ENCODE assay signal across 13 mouse cellular contexts in genomic region chr7:102170300-102170699, GRCm38 (mm10). TPM values are rescaled to one million over a fixed set of nuclear protein-coding genes. Genes with fewer than 3 reads are reported as not detected.
DNase-seq lines count a peak whose midpoint lies in the region; ATAC-seq and TF ChIP-seq lines count a peak whose summit lies in the region.
"Had no signal": no experiment of that assay in that cellular context is flagged by ENCODE, and none has a peak within 500 bp of the region (broad histone marks: within the 10 kb centered on the region; RNA-seq: fewer than 3 reads in every experiment).

No protein-coding gene starts in this region.

- H3K4me2 ChIP-seq in embryonic facial prominence, embryonic 11.5 days (ENCODE audit: low read depth, low read length) = no peak overlapping the region
- H3K4me2 ChIP-seq in lung, embryonic 14.5 days = no peak overlapping the region
- H3K4me2 ChIP-seq: neural tube, embryonic 15.5 days had no signal

- DNase-seq in embryonic facial prominence, embryonic 11.5 days (ENCODE audit: low spot score) = peak; percentile 16
- no peak for DNase-seq in embryonic facial prominence, embryonic 10.5 days (ENCODE audit: low spot score)
- DNase-seq in lung, embryonic 14.5 days = peak; percentile 58
- DNase-seq in lung, postnatal 36 days = no peak
- peak; percentile 22 for DNase-seq in brain, adult 2 months (ENCODE audit: low read depth, low spot score)
- DNase-seq in retina, embryonic 14.5 days (ENCODE audit: low spot score) = peak; percentile 53
- DNase-seq in spleen, postnatal 10 days (ENCODE audit: low spot score in 2 of 2) = no peak
- no peak for DNase-seq in urinary bladder, postnatal 10 days (ENCODE audit: low spot score)
- DNase-seq: gastrocnemius, postnatal 25 days; lung, postnatal 4 days; spleen, adult 18-20 months had no signal

- H3K9ac ChIP-seq in embryonic facial prominence, embryonic 11.5 days (replicated peaks; ENCODE audit: low read length) = no peak overlapping the region
- no peak overlapping the region for H3K9ac ChIP-seq in lung, embryonic 14.5 days
- H3K9ac ChIP-seq: neural tube, embryonic 15.5 days had no signal

- H3K4me3 ChIP-seq in embryonic facial prominence, embryonic 11.5 days (ENCODE audit: low read depth, low read length) = no peak overlapping the region
- H3K4me3 ChIP-seq in embryonic facial prominence, embryonic 10.5 days = no peak overlapping the region
- no peak overlapping the region for H3K4me3 ChIP-seq in lung, embryonic 14.5 days (ENCODE audit: low read depth, low read length)
- H3K4me3 ChIP-seq: hindbrain, embryonic 10.5 days; neural tube, embryonic 15.5 days had no signal

- H3K36me3 ChIP-seq in embryonic facial prominence, embryonic 11.5 days (replicated peaks; ENCODE audit: control insufficient read depth, insufficient read depth, low read depth, low read length) = no peaks in the 10 kb centered on the region; the same call in none of the 2 replicates
- peaks cover 93% of the 10 kb centered on the region for H3K36me3 ChIP-seq in embryonic facial prominence, embryonic 10.5 days (replicated peaks)
- peaks cover 54% of the 10 kb centered on the region for H3K36me3 ChIP-seq in lung, embryonic 14.5 days (ENCODE audit: insufficient read depth)

- no peak overlapping the region for H3K27ac ChIP-seq in embryonic facial prominence, embryonic 11.5 days (replicated peaks; ENCODE audit: low read depth, low read length)
- H3K27ac ChIP-seq in embryonic facial prominence, embryonic 10.5 days (replicated peaks) = no peak overlapping the region
- no peak overlapping the region for H3K27ac ChIP-seq in lung, embryonic 14.5 days (ENCODE audit: low read depth)
- H3K27ac ChIP-seq: hindbrain, embryonic 10.5 days; neural tube, embryonic 15.5 days had no signal

- ATAC-seq in embryonic facial prominence, embryonic 11.5 days (replicated peaks; ENCODE audit: insufficient number of reproducible peaks, low FRiP score, low TSS enrichment, low read depth) = no peak
- no peak for ATAC-seq in lung, embryonic 14.5 days (ENCODE audit: insufficient read depth)

- H3K4me1 ChIP-seq in embryonic facial prominence, embryonic 11.5 days (ENCODE audit: control insufficient read depth, insufficient read depth, low read length) = no peaks in the 10 kb centered on the region
- no peaks in the 10 kb centered on the region for H3K4me1 ChIP-seq in embryonic facial prominence, embryonic 10.5 days
- no peaks in the 10 kb centered on the region for H3K4me1 ChIP-seq in lung, embryonic 14.5 days (ENCODE audit: insufficient read depth)
- H3K4me1 ChIP-seq: hindbrain, embryonic 10.5 days; neural tube, embryonic 15.5 days had no signal

- H3K9me3 ChIP-seq in embryonic facial prominence, embryonic 11.5 days (replicated peaks; ENCODE audit: control insufficient read depth, low read length) = no peaks in the 10 kb centered on the region
- H3K9me3 ChIP-seq in embryonic facial prominence, embryonic 10.5 days = no peaks in the 10 kb centered on the region
- no peaks in the 10 kb centered on the region for H3K9me3 ChIP-seq in lung, embryonic 14.5 days (ENCODE audit: low read depth, low read length)
- H3K9me3 ChIP-seq: hindbrain, embryonic 10.5 days; neural tube, embryonic 15.5 days had no signal

- TF ChIP-seq CTCF in lung, embryonic 14.5 days (IDR thresholded peaks at IDR 0.05; ENCODE audit: low read depth) = peak; percentile 35; the same call in 1 of the 2 replicates

- H3K27me3 ChIP-seq in embryonic facial prominence, embryonic 11.5 days (ENCODE audit: control insufficient read depth, insufficient read depth, low read length) = no peaks in the 10 kb centered on the region
- H3K27me3 ChIP-seq in embryonic facial prominence, embryonic 10.5 days (replicated peaks; ENCODE audit: low read depth, poor library complexity, severe bottlenecking) = no peaks in the 10 kb centered on the region
- no peaks in the 10 kb centered on the region for H3K27me3 ChIP-seq in lung, embryonic 14.5 days (ENCODE audit: insufficient read depth, low read length)
- H3K27me3 ChIP-seq: neural tube, embryonic 15.5 days had no signal

RNA-seq across cellular contexts. Expression of gene Nup98, which starts 39.7 kb away (rescaled TPM):
- polyA plus RNA-seq in embryonic facial prominence, embryonic 11.5 days (2014; fragmentation: Nextera tagmentation; extraction: Ambion mirVana) = 47.9 and 49.0 TPM in 2 replicates
- polyA plus RNA-seq in embryonic facial prominence, embryonic 10.5 days (2016; fragmentation: Nextera tagmentation; extraction: Ambion mirVana) = 48.2 and 50.6 TPM in 2 replicates
- polyA plus RNA-seq in lung, embryonic 14.5 days (2014; fragmentation: Nextera tagmentation; extraction: Ambion mirVana) = 50.2 and 50.7 TPM in 2 replicates

RNA-seq across cellular contexts. Expression of gene Pgap2, which starts 39.7 kb away (rescaled TPM):
- 70.1 and 73.5 TPM in 2 replicates for polyA plus RNA-seq in embryonic facial prominence, embryonic 11.5 days (2014; fragmentation: Nextera tagmentation; extraction: Ambion mirVana)
- 61.3 and 62.4 TPM in 2 replicates for polyA plus RNA-seq in embryonic facial prominence, embryonic 10.5 days (2016; fragmentation: Nextera tagmentation; extraction: Ambion mirVana)
- 77.9 and 80.4 TPM in 2 replicates for polyA plus RNA-seq in lung, embryonic 14.5 days (2014; fragmentation: Nextera tagmentation; extraction: Ambion mirVana)

RNA-seq across cellular contexts. Expression of gene Chrna10, which starts 53.7 kb away (rescaled TPM):
- polyA plus RNA-seq in embryonic facial prominence, embryonic 11.5 days (2014; fragmentation: Nextera tagmentation; extraction: Ambion mirVana) = not detected in 2 replicates
- polyA plus RNA-seq in embryonic facial prominence, embryonic 10.5 days (2016; fragmentation: Nextera tagmentation; extraction: Ambion mirVana) = not detected in 2 replicates
- not detected in 2 replicates for polyA plus RNA-seq in lung, embryonic 14.5 days (2014; fragmentation: Nextera tagmentation; extraction: Ambion mirVana)
- polyA plus RNA-seq: hindbrain, embryonic 10.5 days; neural tube, embryonic 15.5 days had no signal

Comparison
In these comparisons a context has a peak if more than half of its experiments do, and no peak if none do; other contexts are left out.
1. DNase-seq: peak in embryonic facial prominence, embryonic 11.5 days (single experiment), lung, embryonic 14.5 days (single experiment), brain, adult 2 months (single experiment) and retina, embryonic 14.5 days (single experiment); none in embryonic facial prominence, embryonic 10.5 days (single experiment), lung, postnatal 36 days (single experiment), spleen, postnatal 10 days (0 of 2) and urinary bladder, postnatal 10 days (single experiment).